Mouse (Mus musculus) lung, adult 2 months (tissue): Measurements from ENCODE around the gene Arl1.

Source experiments
- CTCF ChIP-seq: fragments of 200-500 bp; IDR thresholded peaks from 2 replicates; pipeline ENCODE4 v1.5.1; 2011; ENCODE audit warnings: mild to moderate bottlenecking, low read length, control low read depth; ENCODE audit not compliant: insufficient read depth
- POLR2A ChIP-seq: fragments of 200-500 bp; IDR thresholded peaks from 2 replicates; pipeline ENCODE4 v1.6.1; 2011; ENCODE audit warnings: low read depth, mild to moderate bottlenecking, control low read depth, low read length, borderline replicate concordance; ENCODE audit errors: extremely low read depth

DNA sequence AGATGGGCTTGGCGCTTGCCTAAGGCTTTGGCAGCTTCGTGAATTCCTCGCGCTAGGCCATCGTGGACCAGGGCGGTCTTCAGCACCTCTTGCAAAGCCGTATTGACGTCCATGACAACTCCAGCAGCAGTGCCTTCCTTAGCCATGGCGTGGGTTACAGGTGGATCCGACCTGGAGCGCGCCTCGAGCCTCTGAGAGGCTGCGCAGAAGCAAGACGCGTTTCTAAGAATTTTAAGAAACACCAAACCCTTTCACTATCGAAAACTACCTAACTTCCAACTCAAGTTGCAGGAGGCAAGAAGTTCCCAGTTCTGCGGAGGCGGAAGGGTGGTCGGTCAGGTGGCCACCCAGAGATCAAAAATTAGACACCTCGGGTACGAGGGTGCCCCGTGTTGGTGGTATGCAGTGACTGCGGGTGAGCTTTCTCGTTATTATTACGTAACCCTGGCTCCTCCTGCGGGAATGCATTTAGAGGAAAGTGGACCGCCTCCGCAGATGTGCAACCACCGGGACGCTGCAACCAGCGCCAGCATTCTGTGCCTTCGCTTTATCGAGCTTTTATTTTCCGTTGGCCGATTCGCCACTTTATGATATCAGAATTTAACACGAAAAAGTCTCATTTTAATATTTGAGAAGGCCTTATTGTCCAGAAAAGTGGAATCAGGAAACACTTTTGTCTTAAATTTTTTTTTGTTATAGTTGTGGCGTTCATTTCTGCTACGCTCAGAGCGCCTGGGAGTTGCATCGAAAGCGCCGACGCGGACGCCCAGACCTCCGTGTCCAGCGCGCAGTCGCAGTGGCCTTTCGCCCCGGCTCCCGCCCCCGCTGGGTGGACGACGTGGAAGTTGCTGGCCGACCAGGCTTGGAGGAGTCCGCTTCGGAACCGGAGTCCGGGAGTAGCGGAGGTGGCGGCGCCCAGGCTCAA, at the start of gene Arl1:
- TF ChIP-seq CTCF (no peak), POLR2A (peak; percentile 71; the same call in 1 of the 2 replicates)
